Mouse (Mus musculus) liver, embryonic 12.5 days (tissue): ENCODE results near the gene Megf6. TPM values are rescaled to one million over a fixed set of nuclear protein-coding genes. Genes with fewer than 3 reads are reported as not detected.

Experiments used
- ATAC-seq: fragments of 200-750 bp; cut with Nextera tagmentation; 2 replicates; pipeline ENCODE4 v1.8.0; 2017; ENCODE audit warnings: moderate number of reproducible peaks, mild to moderate bottlenecking, moderate library complexity
- H3K27ac ChIP-seq: fragments of 300-500 bp; sonication (generic); 2 replicates; pipeline ENCODE4 v1.5.1; 2016; ENCODE audit warnings: mild to moderate bottlenecking
- H3K27me3 ChIP-seq: fragments of 300-500 bp; sonication (generic); replicated peaks from 2 replicates; pipeline ENCODE4 v1.6.1; 2016; ENCODE audit warnings: mild to moderate bottlenecking, moderate library complexity
- H3K36me3 ChIP-seq: fragments of 300-500 bp; sonication (generic); 2 replicates; pipeline ENCODE4 v1.6.1; 2016; ENCODE audit warnings: mild to moderate bottlenecking, moderate library complexity
- H3K4me1 ChIP-seq: fragments of 300-500 bp; sonication (generic); 2 replicates; pipeline ENCODE4 v1.6.1; 2016
- H3K4me2 ChIP-seq: fragments of 300-500 bp; sonication (generic); 2 replicates; pipeline ENCODE4 v1.6.1; 2016; ENCODE audit warnings: mild to moderate bottlenecking, moderate library complexity
- H3K4me3 ChIP-seq: fragments of 300-500 bp; sonication (generic); 2 replicates; pipeline ENCODE4 v1.5.1; 2016; ENCODE audit warnings: mild to moderate bottlenecking, moderate library complexity
- H3K9ac ChIP-seq: fragments of 300-500 bp; sonication (generic); 2 replicates; pipeline ENCODE4 v1.6.1; 2016; ENCODE audit warnings: mild to moderate bottlenecking, moderate library complexity
- H3K9me3 ChIP-seq: fragments of 300-500 bp; sonication (generic); replicated peaks from 2 replicates; pipeline ENCODE4 v1.6.1; 2016; ENCODE audit warnings: mild to moderate bottlenecking, moderate library complexity
- WGBS: fragments of 180-500 bp; shearing (Covaris S2); methylation state at CpG from one replicate; pipeline ENCODE4 v1.1.7; 2016; ENCODE audit not compliant: insufficient replicate concordance; 5-methylcytosine and 5-hydroxymethylcytosine counted together
- polyA plus RNA-seq: library from polyadenylated mRNA; unstranded; fragments of >200 nt; fragmentation: Nextera tagmentation; extraction: Ambion mirVana; gene quantifications from 2 replicates; pipeline ENCODE4 v1.2.1, GENCODE M21; 2016

Gene Megf6
- polyA plus RNA-seq, 1 experiment from 2014 or later = 3.8 TPM

GRCm38 (mm10) chr4:154312143-154312812 is 141.7 kb downstream of the Megf6 start:
- Histone ChIP-seq H3K27me3 (no peaks in the 10 kb centered on the region), H3K4me2 (no peak overlapping the region), H3K27ac (no peak overlapping the region), H3K4me1 (no peaks in the 10 kb centered on the region), H3K36me3 (no peaks in the 10 kb centered on the region), H3K9ac (no peak overlapping the region), H3K4me3 (no peak overlapping the region), H3K9me3 (no peaks in the 10 kb centered on the region)
- WGBS = 62% methylated on average over 2 of the region's 2 CpGs
- ATAC-seq = 0 out of 2 replicates have a peak, but pooled peaks have one; percentile 10

- Histone ChIP-seq H3K4me3 (no peak overlapping the region), H3K4me1 (no peaks in the 10 kb centered on the region), H3K9ac (no peak overlapping the region), H3K27ac (no peak overlapping the region), H3K36me3 (no peaks in the 10 kb centered on the region), H3K4me2 (no peak overlapping the region), H3K9me3 (no peaks in the 10 kb centered on the region), H3K27me3 (no peaks in the 10 kb centered on the region)
- 51% methylated on average over 4 of the region's 4 CpGs for WGBS
- no peak for ATAC-seq
Observed at GRCm38 (mm10) chr4:154312935-154313621, 142.5 kb downstream of the Megf6 start.

GRCm38 (mm10) chr4:154313622-154313967 is 143.1 kb downstream of the Megf6 start:
- no peak overlapping the region for H3K9ac ChIP-seq
- no peak overlapping the region for H3K4me3 ChIP-seq
- no peak overlapping the region for H3K4me2 ChIP-seq
- H3K9me3 ChIP-seq = no peaks in the 10 kb centered on the region
- H3K27ac ChIP-seq = no peak overlapping the region
- no peaks in the 10 kb centered on the region for H3K36me3 ChIP-seq
- no peaks in the 10 kb centered on the region for H3K27me3 ChIP-seq
- ATAC-seq = no peak
- no peaks in the 10 kb centered on the region for H3K4me1 ChIP-seq
- WGBS = 54% methylated on average over 11 of the region's 11 CpGs

Other genes starting within 250 kb of the Megf6 start
- 74.4 and 75.3 TPM in 2 replicates for gene A430005L14Rik, start 213.5 kb upstream of the Megf6 start, polyA plus RNA-seq
- gene Dffb, start 195.6 kb upstream of the Megf6 start, polyA plus RNA-seq = 11.6 and 12.4 TPM in 2 replicates
- gene Cep104, start 195.5 kb upstream of the Megf6 start, polyA plus RNA-seq = 11.9 and 12.0 TPM in 2 replicates
- gene Lrrc47, start 159.0 kb upstream of the Megf6 start, polyA plus RNA-seq = 36.0 and 38.6 TPM in 2 replicates
- 440 and 457 TPM in 2 replicates for gene Smim1, start 144.5 kb upstream of the Megf6 start, polyA plus RNA-seq
- gene Ccdc27, start 128.1 kb upstream of the Megf6 start, polyA plus RNA-seq = 0.06 and 0.13 TPM in 2 replicates
- 0.04 and 0.17 TPM in 2 replicates for gene Trp73, start 30.5 kb upstream of the Megf6 start, polyA plus RNA-seq
- 29.5 and 31.4 TPM in 2 replicates for gene Wrap73, start 28.4 kb upstream of the Megf6 start, polyA plus RNA-seq
- 162 and 167 TPM in 2 replicates for gene Tprgl, start 10.1 kb upstream of the Megf6 start, polyA plus RNA-seq
- gene Arhgef16, start 130.9 kb downstream of the Megf6 start, polyA plus RNA-seq = 3.9 and 4.5 TPM in 2 replicates
- not detected in 2 replicates for gene B230104I21Rik, start 165.4 kb downstream of the Megf6 start, polyA plus RNA-seq